Mouse (Mus musculus) thymus, postnatal 10 days (tissue): ENCODE measurements around the gene Sema6d.

ENCODE experiments used
- DNase-seq, 2 experiments: peaks; one replicate each; pipeline ENCODE4 v3.0.0; 2021; ENCODE audit warnings: low spot score in 2 of 2

Sema6d gene

GRCm38 (mm10) chr2:124556861-124557499, 467.2 kb downstream of the Sema6d start:
- DNase-seq = no peak

GRCm38 (mm10) chr2:124558021-124558420, 468.3 kb downstream of the Sema6d start:
- no peak for DNase-seq

DNA sequence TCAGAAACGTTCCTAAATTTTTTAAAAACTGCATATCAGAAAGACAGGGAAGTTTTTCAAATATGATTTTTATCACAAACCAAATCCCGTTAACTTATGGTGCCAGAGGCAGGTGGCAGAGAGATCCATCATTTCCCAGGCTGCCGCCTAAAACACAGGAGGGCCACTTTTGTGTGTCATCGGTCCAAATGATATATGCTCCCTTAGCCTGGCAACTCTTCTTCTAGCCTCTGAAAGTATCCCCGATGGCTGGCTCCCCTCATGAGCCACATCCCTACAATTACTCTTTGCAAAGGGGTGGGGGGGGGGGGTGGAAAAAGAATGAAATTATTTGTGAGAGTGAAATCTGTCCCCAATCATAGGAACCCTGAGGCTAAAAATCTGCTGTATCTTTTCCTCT, 471.9 kb downstream of the Sema6d start:
- no peak for DNase-seq

- DNase-seq = no peak
These were observed 472.3 kb downstream of the Sema6d start for GRCm38 (mm10) chr2:124562091-124562490.

- DNase-seq = no peak
These were observed 474.0 kb downstream of the Sema6d start for GRCm38 (mm10) chr2:124563759-124564158.

DNA sequence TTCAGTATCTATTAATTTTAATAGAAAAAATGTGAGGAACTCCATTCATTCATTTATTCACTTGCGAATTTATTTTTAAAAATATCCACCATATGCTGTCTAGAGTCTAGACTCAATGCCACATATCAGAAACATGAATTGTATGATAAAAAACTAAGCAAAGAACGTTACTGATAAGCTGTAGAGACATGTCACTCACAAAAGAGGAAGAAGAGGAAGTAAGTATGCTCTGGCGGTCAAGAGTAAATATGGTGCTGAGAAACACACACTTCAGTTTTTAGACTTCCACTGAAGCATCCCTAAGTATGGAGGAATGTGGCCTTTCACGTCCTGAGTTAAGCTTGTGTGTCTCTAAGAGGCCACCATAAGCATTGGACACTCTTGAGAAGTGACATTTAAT, 484.0 kb downstream of the Sema6d start:
- no peak for DNase-seq

GRCm38 (mm10) chr2:124576053-124576452, 486.3 kb downstream of the Sema6d start:
- no peak for DNase-seq

- no peak for DNase-seq
These were observed 493.8 kb downstream of the Sema6d start for GRCm38 (mm10) chr2:124583561-124583960.

GRCm38 (mm10) chr2:124592750-124593149, 503.0 kb downstream of the Sema6d start:
- no peak for DNase-seq

- DNase-seq = no peak
These were observed 509.2 kb downstream of the Sema6d start for GRCm38 (mm10) chr2:124599014-124599413.

DNA sequence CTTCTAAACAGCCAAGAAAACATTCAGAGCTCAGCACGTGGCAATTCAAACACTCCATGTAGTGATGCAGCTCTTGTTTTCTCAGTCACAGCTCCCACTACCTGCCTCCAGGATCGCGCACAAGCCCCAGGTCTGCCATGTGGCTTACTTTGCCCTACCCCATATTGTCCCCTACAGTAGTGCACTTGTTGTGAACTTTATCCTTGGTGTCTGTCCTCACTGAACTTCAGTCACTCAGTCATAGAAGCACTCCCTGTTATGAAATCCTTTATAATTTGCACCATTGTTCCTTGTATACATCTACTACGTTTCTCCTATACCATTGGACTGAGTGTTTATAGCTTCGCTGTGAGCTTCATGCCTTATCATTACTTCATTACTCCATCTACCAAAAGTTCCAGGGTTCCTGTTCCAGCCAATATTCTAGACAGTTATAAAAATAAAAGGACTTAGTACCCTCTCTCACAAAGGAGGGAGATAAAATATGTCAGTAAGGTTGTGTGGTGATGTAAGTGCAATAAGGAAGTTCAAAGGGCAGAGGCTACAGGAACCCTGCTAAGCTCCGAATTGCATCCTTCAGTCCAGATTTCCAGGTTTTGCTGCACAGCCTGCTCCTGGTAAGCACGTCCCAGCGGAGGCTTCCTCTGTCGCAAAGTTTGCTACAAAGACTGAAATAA, 512.1 kb downstream of the Sema6d start:
- DNase-seq = no peak

GRCm38 (mm10) chr2:124602379-124602913, 512.7 kb downstream of the Sema6d start:
- DNase-seq = no peak

DNA sequence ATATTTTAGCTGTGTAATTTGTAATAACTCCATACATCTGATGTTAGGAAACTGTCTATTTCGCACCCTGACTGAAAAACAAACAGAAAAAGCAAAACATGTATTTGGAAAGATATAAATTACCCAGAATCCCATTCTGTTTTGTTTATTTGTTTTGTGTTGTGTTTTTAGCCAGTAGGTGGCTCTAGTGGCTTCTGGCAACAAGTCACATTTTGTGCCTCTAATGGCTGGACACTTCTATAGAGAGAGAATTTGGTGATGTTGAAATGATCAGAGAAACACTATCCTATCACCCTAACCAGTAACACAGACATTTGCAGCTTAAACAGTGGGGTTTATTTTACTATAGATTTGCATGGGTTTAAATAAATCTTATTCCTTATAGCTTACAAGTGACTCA, 515.6 kb downstream of the Sema6d start:
- DNase-seq = no peak

DNA sequence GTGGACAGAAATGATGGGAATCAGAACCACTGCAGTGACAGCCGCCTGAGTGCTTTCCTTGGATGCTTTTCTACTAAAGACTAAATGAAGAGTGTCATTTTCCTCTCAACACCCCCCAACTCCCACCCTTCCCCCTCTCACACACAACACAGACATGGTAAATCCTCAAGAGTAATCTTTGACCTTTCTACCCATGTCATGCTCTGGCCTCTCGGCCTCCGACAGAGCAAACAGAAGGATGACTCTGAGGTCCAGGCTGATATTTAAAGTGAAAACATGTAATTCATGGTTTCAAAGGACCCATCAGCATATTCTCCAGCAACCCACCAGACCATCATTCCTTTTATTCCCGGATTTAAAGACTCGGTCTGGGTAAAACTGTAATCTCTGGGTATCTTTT, 518.2 kb downstream of the Sema6d start:
- DNase-seq = no peak

DNA sequence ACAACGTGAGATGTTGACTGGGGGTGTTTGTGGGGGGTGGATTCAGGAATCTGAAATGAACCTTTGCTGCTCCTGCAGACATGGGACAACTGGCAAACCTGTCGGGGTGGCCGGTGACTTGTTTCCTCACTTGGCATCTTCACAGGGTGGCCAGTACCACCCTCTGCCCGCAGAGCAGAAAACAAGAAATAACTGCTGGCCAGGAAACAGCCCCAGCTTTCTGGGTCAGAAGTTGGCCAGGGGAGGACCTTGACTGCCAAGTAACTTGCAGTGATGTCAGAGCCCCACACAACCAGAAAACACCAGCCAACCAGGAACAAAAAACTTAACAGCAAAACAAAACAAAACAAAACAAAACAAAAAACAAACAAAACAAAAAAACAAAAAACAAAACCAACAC, 518.8 kb downstream of the Sema6d start:
- no peak for DNase-seq

DNA sequence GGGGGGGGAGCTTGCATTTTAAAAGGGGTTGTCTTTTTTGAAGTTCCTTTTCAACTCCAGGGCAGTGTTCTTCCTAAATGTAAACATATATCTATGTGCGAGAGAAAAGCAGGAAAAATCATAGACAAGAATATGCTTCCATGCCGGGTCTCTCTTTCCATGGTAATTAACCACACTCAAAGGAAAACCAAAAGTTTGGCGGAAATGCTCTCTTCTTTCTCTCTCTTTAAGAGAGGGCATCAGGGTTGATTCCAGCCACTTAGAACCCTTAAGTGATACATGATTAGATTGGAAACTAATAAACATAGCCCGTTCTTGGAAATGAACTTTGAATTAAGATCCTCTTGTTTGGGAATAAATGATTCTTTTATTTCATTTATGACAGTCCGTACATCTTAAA, 519.2 kb downstream of the Sema6d start:
- no peak for DNase-seq

DNA sequence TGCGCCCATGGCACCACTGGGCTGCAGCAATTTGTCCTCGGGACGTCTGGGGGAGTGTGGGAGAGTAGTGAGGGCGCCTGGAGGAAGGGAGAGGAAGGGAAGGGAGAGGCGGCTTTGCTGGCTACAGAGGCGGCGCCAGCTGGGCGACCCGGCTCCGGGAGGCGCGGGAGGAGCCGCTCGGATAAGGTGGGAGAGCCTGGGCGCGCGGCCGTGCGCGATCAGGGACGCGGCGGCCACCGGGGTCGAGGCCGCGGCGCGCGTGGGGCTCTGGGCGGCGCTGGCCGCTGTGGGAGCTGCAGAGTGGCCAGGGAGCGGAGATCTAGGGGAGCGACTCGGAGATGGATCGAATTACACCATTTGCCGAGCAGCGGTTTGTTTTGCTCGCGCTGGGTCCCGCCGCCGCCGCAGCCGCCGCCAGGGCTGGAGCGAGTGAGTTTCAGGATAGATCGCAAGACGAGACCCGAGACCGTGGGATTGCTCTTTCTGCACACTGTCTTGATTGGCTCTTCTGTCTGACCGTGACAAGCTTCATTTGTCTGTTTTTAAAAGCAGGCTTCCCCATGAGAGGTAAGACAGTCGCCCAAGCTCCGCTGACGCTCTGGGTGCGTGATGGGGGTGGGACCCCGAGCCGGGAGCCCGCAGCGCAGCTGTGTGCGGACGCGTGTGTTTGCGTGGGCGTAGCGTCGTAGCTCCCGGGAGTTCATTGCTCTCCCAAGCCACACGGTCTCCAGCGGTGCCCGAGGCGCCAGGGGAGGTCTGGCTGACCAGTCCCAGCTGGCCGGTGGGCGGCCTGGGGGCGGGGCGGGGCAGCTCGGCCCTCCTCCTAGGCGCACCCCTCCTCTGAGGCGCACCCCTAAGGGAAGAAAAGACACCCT, 520.2 kb downstream of the Sema6d start:
- peak in 1 of 2 experiments; percentile 5 for DNase-seq

- DNase-seq = no peak
These were observed 520.9 kb downstream of the Sema6d start for GRCm38 (mm10) chr2:124610586-124611105.

GRCm38 (mm10) chr2:124611226-124611625, 521.5 kb downstream of the Sema6d start:
- no peak for DNase-seq

GRCm38 (mm10) chr2:124612276-124612675, 522.5 kb downstream of the Sema6d start:
- no peak for DNase-seq

- DNase-seq = no peak
These were observed 523.1 kb downstream of the Sema6d start for GRCm38 (mm10) chr2:124612727-124613510.
